Mouse (Mus musculus): ENCODE data around the gene Mrpl14.

GRCm38 (mm10) chr17:45727481-45727880, 41.4 kb downstream of the Mrpl14 start:
- TF ChIP-seq ZNF384 (IDR thresholded peaks at IDR 0.05; ENCODE audit: low read depth, low read length) (no peak), ZC3H11A (IDR thresholded peaks at IDR 0.05; ENCODE audit: borderline replicate concordance, low read depth, low read length) (no peak)
